Mouse (Mus musculus): ENCODE results near the gene Glis2. TPM values are rescaled to one million over a fixed set of nuclear protein-coding genes. Genes with fewer than 3 reads are reported as not detected.

Gene Glis2
- polyA plus RNA-seq (2017; shearing (Covaris generic)) = 0.51 TPM

DNA sequence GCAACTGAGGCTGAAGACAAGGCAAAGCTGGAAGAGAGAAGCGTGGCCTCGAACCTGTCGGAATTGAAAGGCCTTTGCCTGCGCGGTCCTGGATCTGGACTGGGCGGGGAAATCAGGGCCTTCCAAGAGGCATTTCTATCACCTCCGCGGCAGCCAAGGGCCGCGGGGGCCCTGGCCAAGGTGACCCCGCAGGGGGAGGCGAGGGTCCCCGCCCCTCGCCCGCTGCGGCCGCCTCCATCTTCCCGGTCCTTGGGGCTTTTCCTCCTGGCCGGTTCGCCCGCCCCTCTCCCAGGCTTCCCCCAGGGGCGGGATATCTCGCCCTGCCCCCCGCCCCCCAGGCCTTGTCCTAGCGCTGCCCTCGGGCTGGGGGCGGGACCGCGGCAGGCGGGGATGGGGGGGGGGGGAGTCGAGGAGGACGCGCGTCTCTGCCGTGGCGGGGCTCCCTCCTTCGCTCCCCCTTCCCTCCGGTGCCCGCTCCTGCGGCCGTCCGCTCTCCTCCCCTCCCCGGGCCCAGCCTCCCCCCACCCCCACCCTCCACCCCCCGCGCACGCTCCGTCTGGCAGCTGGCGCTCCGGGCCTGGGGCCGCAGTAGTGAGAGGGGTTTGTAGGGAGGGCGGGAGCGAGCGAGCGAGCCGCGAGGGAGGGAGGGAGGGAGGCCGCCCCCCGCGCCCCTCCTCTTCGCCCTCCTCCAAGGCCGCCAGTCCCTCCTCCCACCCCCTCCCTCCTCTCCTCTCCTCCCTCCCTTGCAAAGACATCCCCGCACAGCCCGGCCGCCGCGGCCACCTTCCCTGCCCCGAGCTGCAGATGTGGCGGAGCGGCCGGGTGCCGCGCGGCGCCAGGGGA is at the start of gene Glis2:
TSS of gene Glis2 (plus strand) at position 743 of the 843 bp plus-strand sequence.

GRCm38 (mm10) chr16:4559715-4560144 is 34.8 kb upstream of the Glis2 start, which contains the start of gene Tfap4:
TSS of gene Tfap4 (minus strand) at chr16:4559854.

GRCm38 (mm10) chr16:4624481-4625110 is 30.1 kb downstream of the Glis2 start, which contains the start of gene Pam16:
TSS of gene Pam16 (minus strand) at chr16:4624988.

GRCm38 (mm10) chr16:4639831-4640237 is 45.3 kb downstream of the Glis2 start, which contains the start of the genes Vasn and Dnaja3:
TSS of gene Vasn (plus strand) at chr16:4639941.
TSS of gene Dnaja3 (plus strand) at chr16:4639989.

Other genes starting within 250 kb of the Glis2 start
- 0.53 TPM for gene Adcy9, start 174.2 kb upstream of the Glis2 start, polyA plus RNA-seq (2017; shearing (Covaris generic))
- gene Srl, start 52.9 kb upstream of the Glis2 start, polyA plus RNA-seq (2017; shearing (Covaris generic)) = 0.79 TPM
- 3.7 TPM for gene Tfap4, start 34.9 kb upstream of the Glis2 start, polyA plus RNA-seq (2017; shearing (Covaris generic))
- gene Pam16, start 30.3 kb downstream of the Glis2 start, polyA plus RNA-seq (2017; shearing (Covaris generic)) = 9.3 TPM
- gene Vasn, start 45.2 kb downstream of the Glis2 start, polyA plus RNA-seq (2017; shearing (Covaris generic)) = 0.79 TPM
- gene Dnaja3, start 45.3 kb downstream of the Glis2 start, polyA plus RNA-seq (2017; shearing (Covaris generic)) = 54.6 TPM
- 135 TPM for gene Coro7, start 85.1 kb downstream of the Glis2 start, polyA plus RNA-seq (2017; shearing (Covaris generic))
- gene Nmral1, start 124.6 kb downstream of the Glis2 start, polyA plus RNA-seq (2017; shearing (Covaris generic)) = 8.1 TPM
- gene Hmox2, start 131.6 kb downstream of the Glis2 start, polyA plus RNA-seq (2017; shearing (Covaris generic)) = 93.0 TPM
- 49.0 TPM for gene Cdip1, start 195.6 kb downstream of the Glis2 start, polyA plus RNA-seq (2017; shearing (Covaris generic))
- gene 4930562C15Rik, start 240.7 kb downstream of the Glis2 start, polyA plus RNA-seq (2017; shearing (Covaris generic)) = 0.38 TPM

Measured in CD4-positive, CD25-positive, alpha-beta regulatory T cell (primary cell).